Mouse (Mus musculus) cerebral cortex, adult 2 months (tissue): Measurements from ENCODE around the gene Mogat2.

ENCODE experiments used
- WGBS: fragments of 180-500 bp; shearing (Covaris S2); methylation state at CpG from one replicate; pipeline ENCODE4 v1.1.7; 2018; 5-methylcytosine and 5-hydroxymethylcytosine counted together

Gene Mogat2

GRCm38 (mm10) chr7:99234916-99235315 lies 3.5 kb downstream of the Mogat2 start:
- 56% methylated on average over 2 of the region's 2 CpGs for WGBS

GRCm38 (mm10) chr7:99232571-99232970 lies 5.8 kb downstream of the Mogat2 start:
- WGBS = 71% methylated on average over 6 of the region's 6 CpGs

GRCm38 (mm10) chr7:99230061-99230747 lies 8.2 kb downstream of the Mogat2 start:
- WGBS = 80% methylated on average over 7 of the region's 7 CpGs

GRCm38 (mm10) chr7:99229411-99229810 lies 9.0 kb downstream of the Mogat2 start:
- WGBS = 25% methylated on average over 2 of the region's 2 CpGs

- 90% methylated on average over 8 of the region's 8 CpGs for WGBS
Measured at GRCm38 (mm10) chr7:99228825-99229224, 9.6 kb downstream of the Mogat2 start.

GRCm38 (mm10) chr7:99227267-99227666 lies 11.2 kb downstream of the Mogat2 start:
- over 99% methylated on average over 4 of the region's 4 CpGs for WGBS

- WGBS = 91% methylated on average over 10 of the region's 10 CpGs
Measured at GRCm38 (mm10) chr7:99226662-99227061, 11.8 kb downstream of the Mogat2 start.

- 83% methylated on average over 6 of the region's 6 CpGs for WGBS
Measured at GRCm38 (mm10) chr7:99225421-99225820, 13.0 kb downstream of the Mogat2 start.

GRCm38 (mm10) chr7:99224648-99225190 lies 13.7 kb downstream of the Mogat2 start:
- WGBS = 65% methylated on average over 1 of the region's 1 CpGs

GRCm38 (mm10) chr7:99224225-99224624 lies 14.2 kb downstream of the Mogat2 start:
- 72% methylated on average over 7 of the region's 7 CpGs for WGBS

GRCm38 (mm10) chr7:99217338-99218074 lies 20.9 kb downstream of the Mogat2 start:
- 59% methylated on average over 3 of the region's 3 CpGs for WGBS

GRCm38 (mm10) chr7:99215347-99215855 lies 23.0 kb downstream of the Mogat2 start:
- WGBS = 67% methylated on average over 8 of the region's 8 CpGs

GRCm38 (mm10) chr7:99214621-99215185 lies 23.7 kb downstream of the Mogat2 start:
- 89% methylated on average over 10 of the region's 10 CpGs for WGBS

- WGBS = 84% methylated on average over 2 of the region's 2 CpGs
Measured at GRCm38 (mm10) chr7:99213686-99214085, 24.7 kb downstream of the Mogat2 start.

GRCm38 (mm10) chr7:99213056-99213455 lies 25.4 kb downstream of the Mogat2 start:
- WGBS = 97% methylated on average over 1 of the region's 1 CpGs

GRCm38 (mm10) chr7:99208704-99209103 lies 29.7 kb downstream of the Mogat2 start:
- WGBS = 98% methylated on average over 4 of the region's 4 CpGs

GRCm38 (mm10) chr7:99206364-99206763 lies 32.1 kb downstream of the Mogat2 start:
- WGBS = 85% methylated on average over 7 of the region's 7 CpGs

GRCm38 (mm10) chr7:99202163-99202562 lies 36.3 kb downstream of the Mogat2 start:
- whole genome bisulfite sequencing = 86% methylated on average over 7 of the region's 7 CpGs

- WGBS = 64% methylated on average over 4 of the region's 4 CpGs
Measured at GRCm38 (mm10) chr7:99200290-99200689, 38.1 kb downstream of the Mogat2 start.

GRCm38 (mm10) chr7:99199451-99200175 lies 38.8 kb downstream of the Mogat2 start:
- WGBS = 88% methylated on average over 9 of the region's 9 CpGs

GRCm38 (mm10) chr7:99198811-99199210 lies 39.6 kb downstream of the Mogat2 start:
- 94% methylated on average over 2 of the region's 2 CpGs for WGBS

GRCm38 (mm10) chr7:99194511-99194910 lies 43.9 kb downstream of the Mogat2 start:
- 43% methylated on average over 2 of the region's 2 CpGs for WGBS
